Mouse (Mus musculus) CH12.LX (cell line): ENCODE measurements around the gene Gm4969. TPM values are rescaled to one million over a fixed set of nuclear protein-coding genes. Genes with fewer than 3 reads are reported as not detected.

ENCODE experiments used
- DNase-seq: peaks from one replicate; pipeline ENCODE4 v3.0.0-alpha.2; 2013; ENCODE audit errors: extremely low read depth
- H3K27ac ChIP-seq: 2 replicates; pipeline ENCODE4 v1.5.1; 2012; ENCODE audit warnings: low read depth, mild to moderate bottlenecking, control low read depth, moderate library complexity; ENCODE audit not compliant: insufficient read depth
- H3K27me3 ChIP-seq: replicated peaks from 2 replicates; pipeline ENCODE3; 2012; ENCODE audit warnings: inconsistent platforms
- H3K36me3 ChIP-seq, 2 experiments: replicated peaks in 1 of 2; 2 replicates each; pipeline versions ENCODE3 to v1.6.1; 2012; ENCODE audit warnings: inconsistent platforms in 1 of 2, low read length in 1 of 2, mild to moderate bottlenecking in 1 of 2, mixed read lengths in 1 of 2, moderate library complexity in 1 of 2; ENCODE audit not compliant: control insufficient read depth in 1 of 2, insufficient read depth in 1 of 2
- H3K4me1 ChIP-seq, 2 experiments: 2 replicates each; pipeline ENCODE4 v1.6.1; 2012; ENCODE audit warnings: inconsistent platforms in 1 of 2, moderate library complexity in 1 of 2; ENCODE audit not compliant: insufficient read depth in 2 of 2, control insufficient read depth in 1 of 2
- H3K4me2 ChIP-seq: 2 replicates; pipeline ENCODE4 v1.6.1; 2012; ENCODE audit warnings: low read depth, mild to moderate bottlenecking, control low read depth; ENCODE audit not compliant: poor library complexity, insufficient read depth, severe bottlenecking
- H3K4me3 ChIP-seq, 3 experiments: fragments of 150-350 bp in 1 of 3; sonication (generic) in 1 of 3; replicated peaks in 1 of 3; 2 replicates each; pipeline versions ENCODE3 to v1.5.1; 2011 to 2012; ENCODE audit warnings: low read depth in 2 of 3, low read length in 2 of 3, mild to moderate bottlenecking in 2 of 3, moderate library complexity in 2 of 3, control low read depth in 1 of 3, improper control_type of control experiment in 1 of 3, inconsistent platforms in 1 of 3, mixed read lengths in 1 of 3; ENCODE audit not compliant: poor library complexity in 1 of 3
- H3K79me2 ChIP-seq: replicated peaks from 2 replicates; pipeline ENCODE4 v1.6.1; 2012; ENCODE audit warnings: mild to moderate bottlenecking, moderate library complexity; ENCODE audit not compliant: control insufficient read depth, poor library complexity, insufficient read depth, severe bottlenecking; ENCODE audit errors: extremely low read depth
- H3K9ac ChIP-seq: 2 replicates; pipeline ENCODE4 v1.6.1; 2012; ENCODE audit warnings: low read depth, mild to moderate bottlenecking, control low read depth, moderate library complexity; ENCODE audit not compliant: insufficient read depth
- H3K9me3 ChIP-seq: replicated peaks from 2 replicates; pipeline ENCODE3; 2012; ENCODE audit warnings: low read length, inconsistent platforms, mixed read lengths
- BHLHE40 ChIP-seq: IDR thresholded peaks from 2 replicates; pipeline ENCODE4 v1.6.1; 2011; ENCODE audit warnings: mild to moderate bottlenecking, low read depth, low read length, improper control_type of control experiment
- CHD1 ChIP-seq: IDR thresholded peaks from 2 replicates; pipeline ENCODE4 v1.6.1; 2012; ENCODE audit warnings: low read depth, low read length, improper control_type of control experiment, inconsistent platforms
- CHD2 ChIP-seq: IDR thresholded peaks from 2 replicates; pipeline ENCODE4 v1.6.1; 2011; ENCODE audit warnings: low read length, improper control_type of control experiment
- E2F4 ChIP-seq: IDR thresholded peaks from 2 replicates; pipeline ENCODE4 v1.6.1; 2011; ENCODE audit warnings: low read depth, low read length, improper control_type of control experiment; ENCODE audit not compliant: insufficient replicate concordance
- ELF1 ChIP-seq: IDR thresholded peaks from 2 replicates; pipeline ENCODE4 v1.6.1; 2014; ENCODE audit warnings: low read depth, mild to moderate bottlenecking, inconsistent platforms, low read length, improper control_type of control experiment
- ETS1 ChIP-seq: conservative IDR thresholded peaks from 2 replicates; pipeline ENCODE4 v1.6.1; 2012; ENCODE audit warnings: low read depth, mild to moderate bottlenecking, inconsistent platforms, low read length, improper control_type of control experiment, moderate library complexity
- HCFC1 ChIP-seq: IDR thresholded peaks from 2 replicates; pipeline ENCODE4 v1.6.1; 2012; ENCODE audit warnings: low read depth, mild to moderate bottlenecking, inconsistent platforms, low read length, improper control_type of control experiment
- KAT2A ChIP-seq: IDR thresholded peaks from 2 replicates; pipeline ENCODE4 v1.6.1; 2012; ENCODE audit warnings: low read length, improper control_type of control experiment, inconsistent platforms; ENCODE audit not compliant: insufficient replicate concordance
- MAX ChIP-seq: IDR thresholded peaks from 2 replicates; pipeline ENCODE4 v1.6.1; 2011; ENCODE audit warnings: low read length, improper control_type of control experiment
- MAZ ChIP-seq: IDR thresholded peaks from 2 replicates; pipeline ENCODE4 v1.6.1; 2012; ENCODE audit warnings: low read depth, mild to moderate bottlenecking, inconsistent platforms, low read length, improper control_type of control experiment, moderate library complexity
- MXI1 ChIP-seq: IDR thresholded peaks from 2 replicates; pipeline ENCODE4 v1.6.1; 2011; ENCODE audit warnings: mild to moderate bottlenecking, low read depth, low read length, improper control_type of control experiment
- MYC ChIP-seq: IDR thresholded peaks from 2 replicates; pipeline ENCODE4 v1.6.1; 2011; ENCODE audit warnings: low read depth, mild to moderate bottlenecking, improper control_type of control experiment, low read length
- NELFE ChIP-seq: IDR thresholded peaks from 2 replicates; pipeline ENCODE4 v1.6.1; 2011; ENCODE audit warnings: low read depth, low read length, improper control_type of control experiment
- NRF1 ChIP-seq: IDR thresholded peaks from 2 replicates; pipeline ENCODE4 v1.6.1; 2014; ENCODE audit warnings: low read depth, mild to moderate bottlenecking, inconsistent platforms, low read length, improper control_type of control experiment, moderate library complexity
- POLR2A ChIP-seq: IDR thresholded peaks from 2 replicates; pipeline ENCODE4 v1.6.1; 2011; ENCODE audit warnings: low read depth, mild to moderate bottlenecking, improper control_type of control experiment, low read length
- POLR2AphosphoS2 ChIP-seq: IDR thresholded peaks from 2 replicates; pipeline ENCODE4 v1.6.1; 2011; ENCODE audit warnings: low read depth, low read length, improper control_type of control experiment
- RCOR1 ChIP-seq: conservative IDR thresholded peaks from 2 replicates; pipeline ENCODE4 v1.6.1; 2012; ENCODE audit warnings: low read depth, mild to moderate bottlenecking, inconsistent platforms, low read length, improper control_type of control experiment
- SIN3A ChIP-seq: IDR thresholded peaks from 2 replicates; pipeline ENCODE4 v1.6.1; 2012; ENCODE audit warnings: low read length, improper control_type of control experiment, inconsistent platforms
- TCF12 ChIP-seq: IDR thresholded peaks from 2 replicates; pipeline ENCODE4 v1.6.1; 2014; ENCODE audit warnings: low read depth, mild to moderate bottlenecking, inconsistent platforms, low read length, improper control_type of control experiment
- USF1 ChIP-seq: IDR thresholded peaks from 2 replicates; pipeline ENCODE4 v1.6.1; 2014; ENCODE audit warnings: low read depth, mild to moderate bottlenecking, inconsistent platforms, low read length, improper control_type of control experiment
- ZKSCAN1 ChIP-seq: IDR thresholded peaks from 2 replicates; pipeline ENCODE4 v1.6.1; 2012; ENCODE audit warnings: low read depth, inconsistent platforms, low read length, improper control_type of control experiment, borderline replicate concordance
- ZMIZ1 ChIP-seq: IDR thresholded peaks from 2 replicates; pipeline ENCODE4 v1.6.1; 2012; ENCODE audit warnings: low read depth, mild to moderate bottlenecking, inconsistent platforms, low read length, improper control_type of control experiment
- ZNF384 ChIP-seq: IDR thresholded peaks from 2 replicates; pipeline ENCODE4 v1.6.1; 2012; ENCODE audit warnings: low read depth, low read length, improper control_type of control experiment, inconsistent platforms
- dilution Hi-C: fragments of 300-500 bp; cut with MboI; formaldehyde crosslinking; loops from 2 replicates; pipeline ENCODE4 v1.14.3; 2020; ENCODE audit warnings: low sequenced_read_pairs; ENCODE audit not compliant: extremely low pct_unique_long_range_greater_than_20kb, extremely low pct_ligation_motif_present
- in situ Hi-C: fragments of 300-500 bp; cut with MboI; formaldehyde crosslinking; loops from 3 replicates; pipeline ENCODE4 v1.14.3; 2019; ENCODE audit warnings: low sequenced_read_pairs, low pct_ligation_motif_present, low pct_unique_long_range_greater_than_20kb, mixed read lengths
- polyA plus RNA-seq: library from polyadenylated mRNA; unstranded; fragments of >175 nt; gene quantifications from 2 replicates; pipeline ENCODE4 v1.2.1, GENCODE M21; 2012; ENCODE audit warnings: low read depth; ENCODE audit not compliant: insufficient read length
- total RNA-seq, 2 experiments: library from RNA; depleted of rRNA; stranded (reverse); fragments of 300-350 nt in 1 of 2; fragments of >200 nt in 1 of 2; gene quantifications; 2 replicates each; pipeline ENCODE4 v1.2.3; 2012 to 2014

Gene Gm4969
- total and polyA plus RNA-seq, 3 experiments: not detected

GRCm38 (mm10) chr7:19094826-19095750 lies 23.1 kb downstream of the Gm4969 start (continued):
- TF ChIP-seq ELF1 (no peak), SIN3A (no peak)

DNA sequence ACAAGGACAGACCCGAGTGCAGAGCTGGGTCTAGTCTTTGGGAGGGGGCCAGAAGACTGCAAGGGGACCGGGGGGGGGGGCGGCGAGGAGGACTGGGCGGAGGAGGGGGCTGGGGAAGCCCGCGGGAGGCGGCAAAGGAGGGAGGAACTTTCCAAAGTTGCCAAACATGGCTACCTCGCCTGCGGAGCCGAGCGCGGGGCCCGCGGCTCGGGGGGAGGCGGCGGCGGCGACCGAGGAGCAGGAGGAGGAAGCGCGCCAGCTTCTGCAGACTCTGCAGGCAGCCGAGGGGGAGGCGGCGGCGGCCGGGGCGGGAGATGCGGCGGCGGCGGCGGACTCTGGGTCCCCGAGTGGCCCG lies 23.7 kb downstream of the Gm4969 start, which contains the start of gene Six5:
Six5 (plus strand) TSS at position 124 of the 355 bp plus-strand sequence.
- TF ChIP-seq MXI1 (0 out of 2 replicates have a peak, but pooled peaks have one; percentile 22), ZKSCAN1 (no peak)
- TF ChIP-seq, all 38 proteins: peak for 1
- dilution Hi-C loops: no loop called here
- Histone ChIP-seq H3K27ac (peak within 1 kb of the TSS; percentile 44; the same call in 1 of the 2 replicates), H3K9ac (peak within 1 kb of the TSS; percentile 87), H3K9me3 (no peaks in the 10 kb centered on the region), H3K36me3 (no peaks in the 10 kb centered on the region), H3K4me3 (peak within 1 kb of the TSS; percentile 65 to 73 (median 72)), H3K79me2 (no peaks in the 10 kb centered on the region), H3K4me2 (peak within 1 kb of the TSS; percentile 76), H3K4me1 (peaks cover 5 to 25% of the 10 kb centered on the region in 2 experiments; a peak in 3 of 4 replicates), H3K27me3 (peaks cover 82% of the 10 kb centered on the region)
- no peak for DNase-seq
- in situ Hi-C loops: no loop called here

- TF ChIP-seq ZKSCAN1 (no peak), CHD2 (peak; percentile 84), RCOR1 (0 out of 2 replicates have a peak, but pooled peaks have one; percentile 50), E2F4 (no peak), ZNF384 (peak; percentile 72), BHLHE40 (no peak), POLR2A (peak; percentile 70), ETS1 (peak; percentile 82), MAZ (peak; percentile 73; the same call in 1 of the 2 replicates), ELF1 (0 out of 2 replicates have a peak, but pooled peaks have one; percentile 1), USF1 (no peak), KAT2A (0 out of 2 replicates have a peak, but pooled peaks have one; percentile 35), NRF1 (peak; percentile 94), SIN3A (peak; percentile 93), ZMIZ1 (0 out of 2 replicates have a peak, but pooled peaks have one; percentile 23), MYC (0 out of 2 replicates have a peak, but pooled peaks have one; percentile 18), MAX (peak; percentile 16; the same call in 1 of the 2 replicates), HCFC1 (peak; percentile 59), NELFE (peak; percentile 44; the same call in 1 of the 2 replicates), POLR2AphosphoS2 (no peak), MXI1 (peak; percentile 44; the same call in 1 of the 2 replicates), CHD1 (no peak), TCF12 (peak; percentile 49)
- H3K36me3 ChIP-seq: no peaks in the 10 kb centered on the region
Measured at GRCm38 (mm10) chr7:19093537-19094385, 24.4 kb downstream of the Gm4969 start.

More at GRCm38 (mm10) chr7:19093537-19094385, 24.4 kb downstream of the Gm4969 start:
- in situ Hi-C loops (no loop called here), dilution Hi-C loops (no loop called here)
- Histone ChIP-seq H3K27ac (peak overlapping the region; percentile 44; the same call in 1 of the 2 replicates), H3K79me2 (no peaks in the 10 kb centered on the region), H3K4me2 (peak overlapping the region; percentile 76), H3K27me3 (peaks cover 80% of the 10 kb centered on the region), H3K4me3 (peak overlapping the region; percentile 65 to 73 (median 72)), H3K9me3 (no peaks in the 10 kb centered on the region), H3K4me1 (peaks cover 5 to 26% of the 10 kb centered on the region in 2 experiments; a peak in 3 of 4 replicates), H3K9ac (peak overlapping the region; percentile 87)
- peak; percentile 97 for DNase-seq
